13 mouse cellular contexts compared by ENCODE assay signal in genomic region chr1:106570366-106570765, GRCm38 (mm10).
DNase-seq lines count a peak whose midpoint lies in the region; ATAC-seq and TF ChIP-seq lines count a peak whose summit lies in the region.
"Had no signal": no experiment of that assay in that cellular context is flagged by ENCODE, and none has a peak within 500 bp of the region (broad histone marks: within the 10 kb centered on the region; RNA-seq: fewer than 3 reads in every experiment).

No protein-coding gene starts in this region.

- no peak for TF ChIP-seq POLR2A in liver, adult 2 months (IDR thresholded peaks at IDR 0.05; ENCODE audit: extremely low read depth, insufficient read depth, low read length)
- TF ChIP-seq POLR2A in CH12.LX (IDR thresholded peaks at IDR 0.05; ENCODE audit: low read depth, low read length) = no peak

- H3K36me3 ChIP-seq in heart, embryonic 15.5 days = no peaks in the 10 kb centered on the region
- no peaks in the 10 kb centered on the region for H3K36me3 ChIP-seq in liver, adult 2 months (ENCODE audit: control insufficient read depth, insufficient read depth, low read length)
- H3K36me3 ChIP-seq in liver, embryonic 12.5 days = no peaks in the 10 kb centered on the region
- H3K36me3 ChIP-seq in CH12.LX (replicated peaks in 1 of 2; ENCODE audit: control insufficient read depth in 1 of 2, insufficient read depth in 1 of 2, low read length in 1 of 2) = peaks cover 0 to 2% of the 10 kb centered on the region in 2 experiments
- no peaks in the 10 kb centered on the region for H3K36me3 ChIP-seq in forebrain, embryonic 16.5 days (ENCODE audit: control insufficient read depth, insufficient read depth)
- H3K36me3 ChIP-seq: G1E; intestine, embryonic 15.5 days; midbrain, embryonic 13.5 days had no signal

- TF ChIP-seq RAD21 in CH12.LX (IDR thresholded peaks at IDR 0.05; ENCODE audit: low read depth, low read length) = no peak

- H3K79me2 ChIP-seq in liver, adult 2 months (ENCODE audit: control insufficient read depth, insufficient read depth, low read length) = no peaks in the 10 kb centered on the region
- H3K79me2 ChIP-seq in CH12.LX (replicated peaks; ENCODE audit: control insufficient read depth, extremely low read depth, insufficient read depth, poor library complexity, severe bottlenecking) = no peaks in the 10 kb centered on the region; the same call in 1 of the 2 replicates

- 33% methylated on average over 6 of the region's 6 CpGs for WGBS in heart, embryonic 15.5 days
- WGBS in liver, adult 2 months = 80% methylated on average over 6 of the region's 6 CpGs
- 66% methylated on average over 6 of the region's 6 CpGs for WGBS in liver, embryonic 12.5 days (ENCODE audit: insufficient replicate concordance)
- WGBS in forebrain, embryonic 16.5 days = 57% methylated on average over 6 of the region's 6 CpGs

- H3K4me2 ChIP-seq in heart, embryonic 15.5 days = no peak overlapping the region
- H3K4me2 ChIP-seq in liver, embryonic 12.5 days = no peak overlapping the region
- H3K4me2 ChIP-seq in CH12.LX (ENCODE audit: insufficient read depth, low read depth, poor library complexity, severe bottlenecking) = peak overlapping the region; percentile 44
- no peak overlapping the region for H3K4me2 ChIP-seq in forebrain, embryonic 16.5 days (ENCODE audit: low read length)
- H3K4me2 ChIP-seq: intestine, embryonic 15.5 days; liver, embryonic 11.5 days; midbrain, embryonic 13.5 days had no signal

- no peak overlapping the region for H3K4me3 ChIP-seq in heart, embryonic 15.5 days
- H3K4me3 ChIP-seq in liver, adult 2 months (ENCODE audit: insufficient read depth, low read depth, low read length) = no peak overlapping the region
- H3K4me3 ChIP-seq in liver, embryonic 12.5 days = no peak overlapping the region
- H3K4me3 ChIP-seq in CH12.LX (replicated peaks in 1 of 3; ENCODE audit: low read depth in 2 of 3, low read length in 2 of 3, poor library complexity in 1 of 3) = peak overlapping the region; percentile 26 to 39 (median 35)
- H3K4me3 ChIP-seq in forebrain, embryonic 16.5 days (replicated peaks; ENCODE audit: low read length) = no peak overlapping the region
- H3K4me3 ChIP-seq in gastrocnemius, adult 2 months = no peak overlapping the region
- H3K4me3 ChIP-seq: intestine, embryonic 15.5 days; midbrain, embryonic 13.5 days had no signal

- intact Hi-C loops in heart, postnatal 10 days (cut with DNase I) = no loop called here
- intact Hi-C loops in gastrocnemius, adult 2 months (cut with DNase I) = no loop called here

- no peak for ATAC-seq in heart, embryonic 15.5 days (replicated peaks; ENCODE audit: insufficient number of reproducible peaks, insufficient read depth, low FRiP score, low read depth)
- no peak for ATAC-seq in liver, embryonic 12.5 days
- ATAC-seq in forebrain, embryonic 16.5 days = peak; percentile 49; the same call in 1 of the 2 replicates
- ATAC-seq: intestine, embryonic 15.5 days; midbrain, embryonic 13.5 days had no signal

- H3K4me1 ChIP-seq in heart, embryonic 15.5 days (replicated peaks) = peaks cover 13% of the 10 kb centered on the region
- H3K4me1 ChIP-seq in liver, adult 2 months (ENCODE audit: control insufficient read depth, insufficient read depth, low read length) = peaks cover 2% of the 10 kb centered on the region
- no peaks in the 10 kb centered on the region for H3K4me1 ChIP-seq in liver, embryonic 12.5 days
- peaks cover 33 to 78% of the 10 kb centered on the region in 2 experiments for H3K4me1 ChIP-seq in CH12.LX (ENCODE audit: control insufficient read depth in 1 of 2, insufficient read depth in 2 of 2)
- H3K4me1 ChIP-seq in forebrain, embryonic 16.5 days (replicated peaks; ENCODE audit: control insufficient read depth, insufficient read depth, low read length) = peaks cover 4% of the 10 kb centered on the region; the same call in 1 of the 2 replicates
- H3K4me1 ChIP-seq: midbrain, embryonic 13.5 days had no signal

- no peak overlapping the region for H3K9ac ChIP-seq in heart, embryonic 15.5 days
- H3K9ac ChIP-seq in liver, adult 2 months (ENCODE audit: low read depth, low read length) = no peak overlapping the region
- H3K9ac ChIP-seq in liver, embryonic 12.5 days = no peak overlapping the region
- H3K9ac ChIP-seq in CH12.LX (ENCODE audit: insufficient read depth, low read depth) = peak overlapping the region; percentile 69
- H3K9ac ChIP-seq in forebrain, embryonic 16.5 days (replicated peaks; ENCODE audit: low read depth, low read length) = no peak overlapping the region
- H3K9ac ChIP-seq: intestine, embryonic 15.5 days; midbrain, embryonic 13.5 days had no signal

- dilution Hi-C loops in CH12.LX (cut with MboI; ENCODE audit: extremely low pct_ligation_motif_present, extremely low pct_unique_long_range_greater_than_20kb, low sequenced_read_pairs) = no loop called here

- in situ Hi-C loops in CH12.LX (cut with MboI; ENCODE audit: low pct_ligation_motif_present, low pct_unique_long_range_greater_than_20kb, low sequenced_read_pairs) = loop anchor here (5.0 kb wide), 1 partner anchor 47 kb away; no protein-coding TSS in a partner anchor

- TF ChIP-seq EP300 in CH12.LX (IDR thresholded peaks at IDR 0.05; ENCODE audit: low read length) = no peak

- DNase-seq in heart, postnatal 10 days = no peak
- peak; percentile 5 for DNase-seq in liver, adult 2 months (ENCODE audit: extremely low read depth, low read depth, low spot score)
- peak; percentile 74 for DNase-seq in CH12.LX (ENCODE audit: extremely low read depth)
- DNase-seq in gastrocnemius, postnatal 25 days = no peak
- no peak for DNase-seq in gastrocnemius, adult 2 months
- DNase-seq: thymus, postnatal 4 days had no signal

- no peaks in the 10 kb centered on the region for H3K9me3 ChIP-seq in heart, embryonic 15.5 days (replicated peaks)
- H3K9me3 ChIP-seq in liver, embryonic 12.5 days (replicated peaks) = no peaks in the 10 kb centered on the region
- no peaks in the 10 kb centered on the region for H3K9me3 ChIP-seq in CH12.LX (replicated peaks; ENCODE audit: low read length)
- H3K9me3 ChIP-seq in forebrain, embryonic 16.5 days (ENCODE audit: control insufficient read depth, low read length) = no peaks in the 10 kb centered on the region
- H3K9me3 ChIP-seq: G1E; intestine, embryonic 15.5 days; midbrain, embryonic 13.5 days had no signal

- TF ChIP-seq CTCF in liver, adult 2 months (IDR thresholded peaks at IDR 0.05; ENCODE audit: low read depth, low read length) = no peak
- TF ChIP-seq CTCF in CH12.LX (conservative IDR thresholded peaks at IDR 0.05 in 1 of 2, IDR thresholded peaks at IDR 0.05 in 1 of 2; ENCODE audit: low read depth in 2 of 2, low read length in 2 of 2) = no peak
- no peak for TF ChIP-seq CTCF in gastrocnemius, adult 2 months (IDR thresholded peaks at IDR 0.05)

- no peaks in the 10 kb centered on the region for H3K27me3 ChIP-seq in heart, embryonic 15.5 days
- no peaks in the 10 kb centered on the region for H3K27me3 ChIP-seq in liver, adult 2 months (ENCODE audit: control insufficient read depth, insufficient read depth, low read length)
- H3K27me3 ChIP-seq in liver, embryonic 12.5 days (replicated peaks) = no peaks in the 10 kb centered on the region
- no peaks in the 10 kb centered on the region for H3K27me3 ChIP-seq in CH12.LX (replicated peaks)
- no peaks in the 10 kb centered on the region for H3K27me3 ChIP-seq in forebrain, embryonic 16.5 days (replicated peaks; ENCODE audit: control insufficient read depth, insufficient read depth, low read length)
- H3K27me3 ChIP-seq: intestine, embryonic 15.5 days; midbrain, embryonic 13.5 days had no signal

- H3K27ac ChIP-seq in heart, embryonic 15.5 days = peak overlapping the region; percentile 46
- H3K27ac ChIP-seq in liver, adult 2 months (replicated peaks; ENCODE audit: insufficient read depth, low read depth, low read length) = no peak overlapping the region
- no peak overlapping the region for H3K27ac ChIP-seq in liver, embryonic 12.5 days
- H3K27ac ChIP-seq in CH12.LX (ENCODE audit: insufficient read depth, low read depth) = peak overlapping the region; percentile 99
- H3K27ac ChIP-seq in forebrain, embryonic 16.5 days (ENCODE audit: low read length) = no peak overlapping the region
- H3K27ac ChIP-seq in gastrocnemius, adult 2 months = no peak overlapping the region
- H3K27ac ChIP-seq: intestine, embryonic 15.5 days; midbrain, embryonic 13.5 days had no signal

TF ChIP-seq in CH12.LX, 34 proteins besides CTCF, POLR2A, EP300 and RAD21 (continues in another document):
- TF ChIP-seq MAX (IDR thresholded peaks at IDR 0.05; ENCODE audit: low read length) = peak; percentile 67; the same call in 1 of the 2 replicates
- no peak for TF ChIP-seq CHD2 (IDR thresholded peaks at IDR 0.05; ENCODE audit: low read length)
- TF ChIP-seq POLR2AphosphoS2 (IDR thresholded peaks at IDR 0.05; ENCODE audit: low read depth, low read length) = no peak
- TF ChIP-seq MAZ (IDR thresholded peaks at IDR 0.05; ENCODE audit: low read depth, low read length) = no peak
- TF ChIP-seq CHD1 (IDR thresholded peaks at IDR 0.05; ENCODE audit: low read depth, low read length) = no peak
- TF ChIP-seq SIN3A (IDR thresholded peaks at IDR 0.05; ENCODE audit: low read length) = no peak
- peak; percentile 30; the same call in 1 of the 2 replicates for TF ChIP-seq IRF4 (IDR thresholded peaks at IDR 0.05; ENCODE audit: low read depth, low read length)
- TF ChIP-seq TBP (conservative IDR thresholded peaks at IDR 0.05; ENCODE audit: low read depth, low read length) = no peak
- TF ChIP-seq E2F4 (IDR thresholded peaks at IDR 0.05; ENCODE audit: insufficient replicate concordance, low read depth, low read length) = no peak
- peak; percentile 77 for TF ChIP-seq ETS1 (conservative IDR thresholded peaks at IDR 0.05; ENCODE audit: low read depth, low read length)
- no peak for TF ChIP-seq GABPA (IDR thresholded peaks at IDR 0.05; ENCODE audit: insufficient replicate concordance, low read depth, low read length)
- TF ChIP-seq ELF1 (IDR thresholded peaks at IDR 0.05; ENCODE audit: low read depth, low read length) = no peak; the same call in 1 of the 2 replicates
- TF ChIP-seq SMC3 (IDR thresholded peaks at IDR 0.05; ENCODE audit: low read depth, low read length) = no peak
- no peak for TF ChIP-seq ZC3H11A (IDR thresholded peaks at IDR 0.05; ENCODE audit: low read depth, low read length)
- TF ChIP-seq PAX5 (IDR thresholded peaks at IDR 0.05; ENCODE audit: low read length) = no peak
- no peak for TF ChIP-seq ZKSCAN1 (IDR thresholded peaks at IDR 0.05; ENCODE audit: borderline replicate concordance, low read depth, low read length)
- no peak for TF ChIP-seq MAFK (IDR thresholded peaks at IDR 0.05; ENCODE audit: insufficient replicate concordance, low read length)
- TF ChIP-seq MEF2A (IDR thresholded peaks at IDR 0.05; ENCODE audit: borderline replicate concordance, low read depth, low read length) = peak; percentile 57
- no peak for TF ChIP-seq HCFC1 (IDR thresholded peaks at IDR 0.05; ENCODE audit: low read depth, low read length)
- TF ChIP-seq JUN (IDR thresholded peaks at IDR 0.05; ENCODE audit: insufficient read depth, low read depth, low read length) = 0 out of 2 replicates have a peak, but pooled peaks have one; percentile 5
- TF ChIP-seq ZNF384 (IDR thresholded peaks at IDR 0.05; ENCODE audit: low read depth, low read length) = no peak
- no peak for TF ChIP-seq MXI1 (IDR thresholded peaks at IDR 0.05; ENCODE audit: low read depth, low read length)

Comparison
In these comparisons a context has a peak if more than half of its experiments do, and no peak if none do; other contexts are left out.
1. H3K27ac ChIP-seq: peak in heart, embryonic 15.5 days (single experiment) and CH12.LX (single experiment); none in liver, adult 2 months (single experiment), liver, embryonic 12.5 days (single experiment), forebrain, embryonic 16.5 days (single experiment) and gastrocnemius, adult 2 months (single experiment).
2. H3K4me3 ChIP-seq: peak in CH12.LX (3 of 3); none in heart, embryonic 15.5 days (single experiment), liver, adult 2 months (single experiment), liver, embryonic 12.5 days (single experiment), forebrain, embryonic 16.5 days (single experiment) and gastrocnemius, adult 2 months (single experiment).
3. DNase-seq: peak in liver, adult 2 months (single experiment) and CH12.LX (single experiment); none in heart, postnatal 10 days (0 of 2), gastrocnemius, postnatal 25 days (single experiment) and gastrocnemius, adult 2 months (single experiment).